Mouse (Mus musculus) MEL (cell line): Measurements from ENCODE around the gene Pipox. TPM values are rescaled to one million over a fixed set of nuclear protein-coding genes. Genes with fewer than 3 reads are reported as not detected.

Source experiments
- DNase-seq: peaks from one replicate; pipeline ENCODE4 v3.0.0; 2011; ENCODE audit warnings: low read depth, low spot score
- H3K27ac ChIP-seq: 2 replicates; pipeline ENCODE4 v1.5.1; 2012; ENCODE audit warnings: low read depth, mild to moderate bottlenecking, control low read depth, low read length, moderate library complexity; ENCODE audit not compliant: control insufficient read depth
- H3K27me3 ChIP-seq, 2 experiments: fragments of 150-350 bp in 1 of 2; sonication (generic) in 1 of 2; 2 replicates each; pipeline ENCODE4 v1.6.1; 2012; ENCODE audit warnings: low read length in 2 of 2, mild to moderate bottlenecking in 2 of 2, improper control_type of control experiment in 1 of 2, moderate library complexity in 1 of 2; ENCODE audit not compliant: insufficient read depth in 2 of 2, control insufficient read depth in 1 of 2
- H3K36me3 ChIP-seq, 2 experiments: 2 replicates each; pipeline ENCODE4 v1.6.1; 2012 to 2014; ENCODE audit warnings: low read length in 2 of 2, improper control_type of control experiment in 1 of 2, inconsistent platforms in 1 of 2, mild to moderate bottlenecking in 1 of 2; ENCODE audit not compliant: insufficient read depth in 2 of 2, control insufficient read depth in 1 of 2
- H3K4me1 ChIP-seq, 2 experiments: fragments of 150-350 bp in 1 of 2; sonication (generic) in 1 of 2; 2 replicates each; pipeline ENCODE4 v1.6.1; 2012; ENCODE audit warnings: low read length in 2 of 2, improper control_type of control experiment in 1 of 2, mild to moderate bottlenecking in 1 of 2; ENCODE audit not compliant: insufficient read depth in 2 of 2, control insufficient read depth in 1 of 2
- H3K4me3 ChIP-seq, 2 experiments: fragments of 150-350 bp in 1 of 2; sonication (generic) in 1 of 2; 2 replicates each; pipeline ENCODE4 v1.5.1; 2012; ENCODE audit warnings: low read depth in 2 of 2, low read length in 2 of 2, mild to moderate bottlenecking in 2 of 2, moderate library complexity in 2 of 2, control low read depth in 1 of 2, improper control_type of control experiment in 1 of 2; ENCODE audit not compliant: control insufficient read depth in 1 of 2, insufficient read depth in 1 of 2
- H3K79me2 ChIP-seq: 2 replicates; pipeline ENCODE4 v1.6.1; 2012; ENCODE audit warnings: mild to moderate bottlenecking, low read length, moderate library complexity; ENCODE audit not compliant: control insufficient read depth, poor library complexity, insufficient read depth
- H3K9ac ChIP-seq: 2 replicates; pipeline ENCODE4 v1.6.1; 2012; ENCODE audit warnings: low read depth, mild to moderate bottlenecking, control low read depth, low read length, moderate library complexity; ENCODE audit not compliant: control insufficient read depth, poor library complexity, severe bottlenecking
- H3K9me3 ChIP-seq: fragments of 150-350 bp; sonication (generic); replicated peaks from 2 replicates; pipeline ENCODE4 v1.6.1; 2012; ENCODE audit warnings: mild to moderate bottlenecking, low read length, improper control_type of control experiment, moderate library complexity; ENCODE audit not compliant: insufficient read depth
- CHD1 ChIP-seq: IDR thresholded peaks from 2 replicates; pipeline ENCODE4 v1.6.1; 2012; ENCODE audit warnings: low read depth, mild to moderate bottlenecking, inconsistent platforms, low read length, improper control_type of control experiment
- CHD2 ChIP-seq: IDR thresholded peaks from 2 replicates; pipeline ENCODE4 v1.6.1; 2011; ENCODE audit warnings: low read length, improper control_type of control experiment
- CTCF ChIP-seq, 3 experiments: IDR thresholded peaks in 2 of 3; conservative IDR thresholded peaks in 1 of 3; 2 replicates each; pipeline ENCODE4 v1.5.1; 2011 to 2012; ENCODE audit warnings: low read length in 3 of 3, low read depth in 2 of 3, mild to moderate bottlenecking in 2 of 3, improper control_type of control experiment in 1 of 3, inconsistent platforms in 1 of 3, mixed read lengths in 1 of 3, moderate library complexity in 1 of 3; ENCODE audit not compliant: control insufficient read depth in 1 of 3, insufficient read depth in 1 of 3, poor library complexity in 1 of 3, severe bottlenecking in 1 of 3
- E2F4 ChIP-seq: IDR thresholded peaks from 2 replicates; pipeline ENCODE4 v1.6.1; 2011; ENCODE audit warnings: low read depth, low read length, improper control_type of control experiment, borderline replicate concordance
- ELF1 ChIP-seq: IDR thresholded peaks from 2 replicates; pipeline ENCODE4 v1.6.1; 2014; ENCODE audit warnings: low read depth, mild to moderate bottlenecking, inconsistent platforms, low read length, improper control_type of control experiment, moderate library complexity
- KAT2A ChIP-seq: conservative IDR thresholded peaks from 2 replicates; pipeline ENCODE4 v1.6.1; 2012; ENCODE audit warnings: low read depth, low read length, improper control_type of control experiment, inconsistent platforms
- MAZ ChIP-seq: IDR thresholded peaks from 2 replicates; pipeline ENCODE4 v1.6.1; 2012; ENCODE audit warnings: low read depth, mild to moderate bottlenecking, inconsistent platforms, low read length, improper control_type of control experiment
- MXI1 ChIP-seq: IDR thresholded peaks from 2 replicates; pipeline ENCODE4 v1.6.1; 2011; ENCODE audit warnings: mild to moderate bottlenecking, low read depth, low read length, improper control_type of control experiment
- NELFE ChIP-seq: IDR thresholded peaks from 2 replicates; pipeline ENCODE4 v1.6.1; 2011; ENCODE audit warnings: low read depth, low read length, improper control_type of control experiment
- POLR2AphosphoS2 ChIP-seq: IDR thresholded peaks from 2 replicates; pipeline ENCODE4 v1.6.1; 2011; ENCODE audit warnings: low read length, improper control_type of control experiment
- POLR2AphosphoS5 ChIP-seq: IDR thresholded peaks from 2 replicates; pipeline ENCODE4 v1.6.1; 2012; ENCODE audit warnings: low read depth, borderline replicate concordance, mild to moderate bottlenecking, inconsistent platforms, low read length, moderate library complexity, mixed read lengths
- RCOR1 ChIP-seq: IDR thresholded peaks from 2 replicates; pipeline ENCODE4 v1.6.1; 2012; ENCODE audit warnings: low read depth, mild to moderate bottlenecking, inconsistent platforms, low read length, improper control_type of control experiment
- SIN3A ChIP-seq: IDR thresholded peaks from 2 replicates; pipeline ENCODE4 v1.6.1; 2012; ENCODE audit warnings: low read length, improper control_type of control experiment, inconsistent platforms
- TAL1 ChIP-seq: IDR thresholded peaks from 2 replicates; pipeline ENCODE4 v1.6.1; 2012; ENCODE audit warnings: mild to moderate bottlenecking, inconsistent platforms, low read length, moderate library complexity, mixed read lengths
- TBP ChIP-seq: IDR thresholded peaks from 2 replicates; pipeline ENCODE4 v1.8.0; 2011; ENCODE audit warnings: low read depth, low read length, improper control_type of control experiment
- USF1 ChIP-seq: IDR thresholded peaks from 2 replicates; pipeline ENCODE4 v1.6.1; 2014; ENCODE audit warnings: low read depth, mild to moderate bottlenecking, inconsistent platforms, low read length, improper control_type of control experiment, moderate library complexity
- ZMIZ1 ChIP-seq: IDR thresholded peaks from 2 replicates; pipeline ENCODE4 v1.6.1; 2012; ENCODE audit warnings: low read depth, mild to moderate bottlenecking, inconsistent platforms, low read length, improper control_type of control experiment, moderate library complexity
- ZNF384 ChIP-seq: IDR thresholded peaks from 2 replicates; pipeline ENCODE4 v1.6.1; 2012; ENCODE audit warnings: low read depth, mild to moderate bottlenecking, inconsistent platforms, low read length, improper control_type of control experiment
- polyA plus RNA-seq, 2 experiments: library from polyadenylated mRNA; stranded (reverse) in 1 of 2; unstranded in 1 of 2; fragments of >175 nt in 1 of 2; fragments of >200 nt in 1 of 2; gene quantifications; 2 replicates each; pipeline versions ENCODE4 v1.2.1 to v1.2.4; 2012; ENCODE audit warnings: low replicate concordance in 2 of 2, low read depth in 1 of 2; ENCODE audit not compliant: insufficient read length in 2 of 2, insufficient read depth in 1 of 2, missing spikeins in 1 of 2
- total RNA-seq: library from RNA; depleted of rRNA; stranded (reverse); fragments of 300-350 nt; gene quantifications from 2 replicates; pipeline ENCODE4 v1.2.3, GENCODE M21; 2012

The Pipox gene
- total and polyA plus RNA-seq, 3 experiments, result not detected

GRCm38 (mm10) chr11:77849151-77849550 lies 44.7 kb downstream of the Pipox start:
- Histone ChIP-seq H3K4me1 (no peaks in the 10 kb centered on the region), H3K36me3 (no peaks in the 10 kb centered on the region), H3K9ac (no peak overlapping the region), H3K27me3 (no peaks in the 10 kb centered on the region), H3K4me3 (no peak overlapping the region), H3K27ac (no peak overlapping the region), H3K79me2 (no peaks in the 10 kb centered on the region), H3K9me3 (no peaks in the 10 kb centered on the region)
- no peak for TF ChIP-seq CTCF (IDR thresholded peaks at IDR 0.05 in 2 of 3, conservative IDR thresholded peaks at IDR 0.05 in 1 of 3; ENCODE audit: control insufficient read depth in 1 of 3, insufficient read depth in 1 of 3, low read depth in 2 of 3, low read length in 3 of 3, poor library complexity in 1 of 3, severe bottlenecking in 1 of 3)
- no peak for TF ChIP-seq TAL1
- TF ChIP-seq ELF1, result no peak
- no peak for TF ChIP-seq POLR2AphosphoS5
- no peak for DNase-seq

GRCm38 (mm10) chr11:77848131-77848530 lies 45.8 kb downstream of the Pipox start:
- DNase-seq, result no peak
- Histone ChIP-seq H3K27ac (no peak overlapping the region), H3K79me2 (no peaks in the 10 kb centered on the region), H3K9ac (no peak overlapping the region), H3K27me3 (no peaks in the 10 kb centered on the region), H3K9me3 (no peaks in the 10 kb centered on the region), H3K4me3 (no peak overlapping the region), H3K4me1 (no peaks in the 10 kb centered on the region), H3K36me3 (no peaks in the 10 kb centered on the region)
- TF ChIP-seq MXI1 (no peak), NELFE (no peak), ZNF384 (no peak), MAZ (no peak)

- no peaks in the 10 kb centered on the region for H3K9me3 ChIP-seq
- no peak for DNase-seq
- H3K79me2 ChIP-seq, result no peaks in the 10 kb centered on the region
- H3K9ac ChIP-seq, result no peak overlapping the region
- no peaks in the 10 kb centered on the region for H3K27me3 ChIP-seq
- no peaks in the 10 kb centered on the region for H3K36me3 ChIP-seq
- no peaks in the 10 kb centered on the region for H3K4me1 ChIP-seq
- no peak overlapping the region for H3K4me3 ChIP-seq
- TF ChIP-seq E2F4 (no peak), KAT2A (no peak), ZMIZ1 (no peak), POLR2AphosphoS2 (no peak), USF1 (no peak), RCOR1 (no peak), POLR2AphosphoS5 (no peak), ELF1 (no peak), TBP (no peak), CHD2 (no peak), CHD1 (no peak), SIN3A (no peak)
- H3K27ac ChIP-seq, result no peak overlapping the region
Observed at GRCm38 (mm10) chr11:77847599-77848128, 46.2 kb downstream of the Pipox start.
